Mouse (Mus musculus): Measurements from ENCODE around the gene Efnb2.

Efnb2 gene

GRCm38 (mm10) chr8:8569280-8569679, 91.8 kb downstream of the Efnb2 start:
- DNase-seq (ENCODE audit: low spot score): no peak

DNA sequence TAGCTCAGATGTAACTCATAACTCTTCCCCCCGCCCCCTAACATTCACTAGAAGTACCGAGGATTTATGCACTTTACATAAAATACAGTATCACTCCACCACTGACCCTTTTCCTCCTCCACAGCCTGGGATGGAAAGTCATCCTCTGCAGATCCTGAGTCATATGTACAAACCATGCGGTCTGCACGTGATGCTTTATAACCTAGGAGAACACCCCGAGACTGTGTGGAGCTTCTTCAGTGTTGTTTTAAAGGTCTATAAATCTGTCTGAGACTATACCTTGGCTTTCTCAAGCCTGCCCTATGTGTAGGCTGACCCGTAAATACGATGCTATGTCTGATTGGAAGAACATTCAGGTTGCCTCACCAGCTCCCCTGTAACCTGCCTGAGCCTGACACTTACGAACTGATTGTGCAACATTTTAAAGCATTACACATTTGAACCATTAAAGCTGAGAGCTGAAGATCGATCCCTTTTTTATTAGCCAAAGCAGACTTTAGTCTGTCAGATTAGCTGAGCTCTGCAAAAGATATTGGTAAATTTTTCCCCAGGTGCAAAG, 92.7 kb downstream of the Efnb2 start:
- DNase-seq (ENCODE audit: low spot score): no peak
